Mouse (Mus musculus) left cerebral cortex, postnatal 14 days (tissue): ENCODE data around the gene Dync1i1. TPM values are rescaled to one million over a fixed set of nuclear protein-coding genes. Genes with fewer than 3 reads are reported as not detected.

ENCODE experiments used
- DNase-seq, 2 experiments: peaks; one replicate each; pipeline ENCODE4 v3.0.0; 2021 to 2022; ENCODE audit warnings: low spot score in 2 of 2, mixed read lengths in 1 of 2
- intact Hi-C: fragments of 180-260 bp; cut with DNase I; formaldehyde crosslinking; loops from one replicate; pipeline ENCODE4 v1.15.1; 2025
- total RNA-seq, 2 experiments: library from RNA; stranded (reverse); gene quantifications; 2 replicates each; pipeline ENCODE4 v1.2.3; 2021

The Dync1i1 gene
- total RNA-seq, 2 experiments from 2014 or later: 135 to 154 TPM

- intact Hi-C loops: no loop called here
- no peak for DNase-seq
Observed at GRCm38 (mm10) chr6:5830717-5831116, 105.3 kb downstream of the Dync1i1 start.

GRCm38 (mm10) chr6:5831233-5831632 lies 105.8 kb downstream of the Dync1i1 start:
- intact Hi-C loops: no loop called here
- no peak for DNase-seq

GRCm38 (mm10) chr6:5832838-5833237 lies 107.4 kb downstream of the Dync1i1 start:
- peak in 1 of 2 experiments; percentile 30 for DNase-seq

GRCm38 (mm10) chr6:5842466-5842865 lies 117.0 kb downstream of the Dync1i1 start:
- no peak for DNase-seq
- intact Hi-C loops: no loop called here

More at GRCm38 (mm10) chr6:5832838-5833237, 107.4 kb downstream of the Dync1i1 start:
- intact Hi-C loops: no loop called here

GRCm38 (mm10) chr6:5846154-5846553 lies 120.7 kb downstream of the Dync1i1 start:
- intact Hi-C loops: no loop called here
- DNase-seq: no peak

GRCm38 (mm10) chr6:5854048-5854836 lies 128.8 kb downstream of the Dync1i1 start:
- intact Hi-C loops: no loop called here
- no peak for DNase-seq

- DNase-seq: no peak
Observed at GRCm38 (mm10) chr6:5855526-5855925, 130.1 kb downstream of the Dync1i1 start.

GRCm38 (mm10) chr6:5858371-5858770 lies 132.9 kb downstream of the Dync1i1 start:
- peak; percentile 47 to 72 for DNase-seq
- intact Hi-C loops: loop anchor here (5.0 kb wide), 2 partner anchors 134 to 1029 kb away; no protein-coding TSS in a partner anchor

More at GRCm38 (mm10) chr6:5855526-5855925, 130.1 kb downstream of the Dync1i1 start:
- intact Hi-C loops: loop anchor here (5.0 kb wide), 2 partner anchors 137 to 1032 kb away; no protein-coding TSS in a partner anchor

GRCm38 (mm10) chr6:5858901-5859598 lies 133.6 kb downstream of the Dync1i1 start:
- intact Hi-C loops: loop anchor here (5.0 kb wide), 2 partner anchors 133 to 1028 kb away; no protein-coding TSS in a partner anchor

GRCm38 (mm10) chr6:5859630-5860029 lies 134.2 kb downstream of the Dync1i1 start:
- intact Hi-C loops: loop anchor here (5.0 kb wide), 3 partner anchors 133 to 1028 kb away; no protein-coding TSS in a partner anchor
- DNase-seq: no peak

More at GRCm38 (mm10) chr6:5858901-5859598, 133.6 kb downstream of the Dync1i1 start:
- DNase-seq: no peak

- intact Hi-C loops: no loop called here
- DNase-seq: no peak
Observed at GRCm38 (mm10) chr6:5866091-5866490, 140.7 kb downstream of the Dync1i1 start.

- intact Hi-C loops: no loop called here
- DNase-seq: no peak
Observed at GRCm38 (mm10) chr6:5867221-5867620, 141.8 kb downstream of the Dync1i1 start.

- intact Hi-C loops: no loop called here
- no peak for DNase-seq
Observed at GRCm38 (mm10) chr6:5871060-5871459, 145.6 kb downstream of the Dync1i1 start.

GRCm38 (mm10) chr6:5871581-5872298 lies 146.3 kb downstream of the Dync1i1 start:
- intact Hi-C loops: no loop called here
- no peak for DNase-seq

- intact Hi-C loops: no loop called here
- no peak for DNase-seq
Observed at GRCm38 (mm10) chr6:5889341-5889740, 163.9 kb downstream of the Dync1i1 start.

- intact Hi-C loops: no loop called here
- DNase-seq: peak; percentile 32 to 52
Observed at GRCm38 (mm10) chr6:5911295-5911694, 185.9 kb downstream of the Dync1i1 start.

GRCm38 (mm10) chr6:5915028-5915427 lies 189.6 kb downstream of the Dync1i1 start:
- intact Hi-C loops: no loop called here

GRCm38 (mm10) chr6:5920670-5921069 lies 195.2 kb downstream of the Dync1i1 start:
- DNase-seq: no peak
- intact Hi-C loops: no loop called here

More at GRCm38 (mm10) chr6:5915028-5915427, 189.6 kb downstream of the Dync1i1 start:
- DNase-seq: no peak

GRCm38 (mm10) chr6:5922676-5923075 lies 197.2 kb downstream of the Dync1i1 start:
- intact Hi-C loops: no loop called here
- no peak for DNase-seq

- intact Hi-C loops: no loop called here
- DNase-seq: no peak
Observed at GRCm38 (mm10) chr6:5923148-5923547, 197.7 kb downstream of the Dync1i1 start.
